Mouse (Mus musculus): ENCODE data around the gene Apom.

DNA sequence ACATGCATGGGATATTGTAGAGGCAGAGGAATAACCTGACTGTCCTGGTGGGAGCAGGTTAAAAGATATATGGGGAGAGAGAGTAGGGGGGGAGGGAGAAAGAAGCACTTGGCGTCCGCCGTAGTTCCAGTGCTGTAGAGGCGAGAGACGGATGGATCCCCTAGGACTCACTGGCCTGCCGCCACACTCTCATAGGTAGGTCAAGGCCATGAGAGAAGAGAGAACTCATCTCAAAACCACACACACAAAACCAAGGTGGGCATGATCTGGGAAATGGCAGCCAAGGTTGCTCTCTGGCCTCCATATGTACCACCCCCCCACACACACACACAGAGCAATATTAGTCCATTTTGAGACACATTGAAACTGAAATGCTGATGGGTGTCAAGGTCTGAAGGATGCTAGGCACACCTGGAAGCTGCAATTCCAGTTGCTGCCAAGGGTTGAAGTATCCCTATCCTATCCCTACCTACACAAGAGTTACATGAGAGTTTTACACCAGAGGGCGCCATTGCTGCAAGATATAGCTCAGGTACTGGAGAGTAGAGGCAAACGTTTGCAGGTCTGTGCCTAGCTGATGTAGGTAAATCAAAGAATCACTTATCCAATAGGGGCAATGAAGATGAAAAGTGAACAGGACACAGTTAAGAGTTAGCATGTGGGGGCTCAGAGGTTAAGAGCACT, 34.6 kb upstream of the Apom start:
- TF ChIP-seq POLR2A (IDR thresholded peaks at IDR 0.05; ENCODE audit: control insufficient read depth in 1 of 2, insufficient read depth in 1 of 2, low read depth in 1 of 2, low read length in 2 of 2, poor library complexity in 1 of 2) (no peak), CHD1 (IDR thresholded peaks at IDR 0.05; ENCODE audit: low read depth, low read length) (no peak), ETS1 (IDR thresholded peaks at IDR 0.05; ENCODE audit: low read depth, low read length) (no peak), MYB (IDR thresholded peaks at IDR 0.05; ENCODE audit: low read depth, low read length) (no peak), CTCF (IDR thresholded peaks at IDR 0.05 in 2 of 3, conservative IDR thresholded peaks at IDR 0.05 in 1 of 3; ENCODE audit: control insufficient read depth in 1 of 3, insufficient read depth in 1 of 3, low read depth in 2 of 3, low read length in 3 of 3, poor library complexity in 1 of 3, severe bottlenecking in 1 of 3) (peak; percentile 46 to 93 (median 83))
